ENCODE assay signal across 1 mouse cellular context in the genomic region with DNA sequence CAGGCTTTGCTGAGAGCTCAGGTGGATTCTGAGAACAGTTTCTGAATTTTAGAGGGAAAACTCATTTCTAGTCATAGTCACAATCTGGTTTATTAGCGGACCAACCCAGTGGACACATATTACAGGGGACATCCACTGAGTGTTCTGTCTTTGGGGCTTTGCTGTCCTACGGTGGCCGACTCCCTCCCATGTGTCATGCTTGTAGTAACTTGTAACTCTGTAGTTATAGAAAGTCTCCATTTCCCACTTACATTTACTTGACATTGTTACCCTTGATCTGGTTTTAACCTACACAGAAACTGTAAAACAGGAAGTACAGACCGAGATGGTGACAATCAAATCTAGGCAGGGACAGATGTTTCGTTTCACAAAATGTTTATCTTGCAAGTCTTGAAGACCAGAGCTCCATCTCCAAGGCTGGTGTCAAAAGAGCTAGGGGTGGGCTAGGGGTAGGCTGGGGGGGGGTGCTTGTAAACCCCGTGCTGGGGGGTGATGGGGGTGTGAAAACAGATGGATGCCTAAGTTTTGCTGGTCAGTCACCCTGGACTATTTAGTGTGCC.
TF ChIP-seq lines count a peak whose summit lies in the region.

No protein-coding gene starts in this region.

TF ChIP-seq in MEL, 35 proteins besides CTCF, POLR2A, EP300 and RAD21 (continued from another document):
- TF ChIP-seq TCF12 (IDR thresholded peaks at IDR 0.05; ENCODE audit: low read depth, low read length) (peak; percentile 54; the same call in 1 of the 2 replicates), ETS1 (IDR thresholded peaks at IDR 0.05; ENCODE audit: low read depth, low read length) (peak; percentile 36; the same call in 1 of the 2 replicates), MXI1 (IDR thresholded peaks at IDR 0.05; ENCODE audit: low read depth, low read length) (no peak)
